Mouse (Mus musculus) embryo, embryonic 9.5 days (tissue): Measurements from ENCODE around the gene Pter.

Experiments used
- DNase-seq: peaks from one replicate; pipeline ENCODE4 v3.0.0-alpha.2; 2017; ENCODE audit errors: extremely low spot score

Pter gene

DNA sequence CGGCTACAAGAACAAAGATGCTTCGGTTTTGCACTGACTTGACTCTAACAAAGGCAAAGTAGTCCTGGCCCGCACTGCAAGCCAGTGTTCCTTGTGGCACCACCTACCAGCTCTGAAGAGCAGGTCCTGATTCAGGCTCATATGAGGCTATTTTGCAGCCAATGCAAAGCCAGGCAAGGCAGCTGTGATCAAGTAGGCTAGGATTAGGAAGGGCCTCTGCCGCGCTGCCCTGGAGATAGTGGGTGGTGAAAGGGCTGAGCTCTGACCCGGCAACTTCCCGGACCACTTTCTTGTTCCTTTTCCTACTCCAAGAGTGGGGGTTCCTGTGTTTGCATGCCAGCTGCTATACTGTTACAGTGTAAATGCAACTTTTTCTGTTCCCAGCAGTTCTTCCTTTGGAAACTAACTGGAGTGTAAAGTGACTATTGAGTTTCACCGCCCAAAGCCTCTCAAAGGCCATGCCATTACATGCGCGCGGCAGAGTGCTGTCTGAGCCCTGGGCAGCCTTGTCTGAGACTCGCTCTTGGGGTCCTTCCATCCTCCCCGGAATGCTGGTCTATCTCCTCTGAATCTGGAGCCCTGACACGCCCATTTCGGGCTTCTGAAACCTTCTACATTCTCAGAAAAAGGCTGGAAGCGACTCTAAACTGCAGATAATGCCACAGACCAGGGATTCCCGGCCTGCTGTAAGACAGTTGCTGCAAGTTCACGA lies 85.6 kb downstream of the Pter start:
- DNase-seq = peak; percentile 48

DNA sequence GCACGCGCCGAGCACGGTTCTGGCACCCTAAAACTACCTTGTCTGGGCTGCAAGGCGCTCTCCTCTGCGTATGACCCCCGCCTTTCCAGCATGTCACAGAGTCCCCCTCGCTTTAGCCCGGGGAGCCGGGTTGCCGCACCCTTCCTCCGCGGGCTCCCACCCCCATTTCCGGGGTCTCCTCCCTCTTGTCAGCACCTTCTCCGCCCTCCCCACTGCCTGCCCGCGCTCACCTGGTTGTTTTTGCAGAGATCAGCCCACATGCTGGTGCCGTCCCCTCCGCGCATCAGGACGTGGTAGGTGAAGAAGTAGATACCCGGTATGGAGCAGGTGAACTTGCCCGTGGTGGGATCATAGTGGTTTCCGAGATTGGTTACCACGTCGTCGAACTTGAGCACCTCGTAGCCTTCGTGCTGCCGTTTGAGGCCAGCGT lies 86.2 kb downstream of the Pter start:
- peak; percentile 37 for DNase-seq

DNA sequence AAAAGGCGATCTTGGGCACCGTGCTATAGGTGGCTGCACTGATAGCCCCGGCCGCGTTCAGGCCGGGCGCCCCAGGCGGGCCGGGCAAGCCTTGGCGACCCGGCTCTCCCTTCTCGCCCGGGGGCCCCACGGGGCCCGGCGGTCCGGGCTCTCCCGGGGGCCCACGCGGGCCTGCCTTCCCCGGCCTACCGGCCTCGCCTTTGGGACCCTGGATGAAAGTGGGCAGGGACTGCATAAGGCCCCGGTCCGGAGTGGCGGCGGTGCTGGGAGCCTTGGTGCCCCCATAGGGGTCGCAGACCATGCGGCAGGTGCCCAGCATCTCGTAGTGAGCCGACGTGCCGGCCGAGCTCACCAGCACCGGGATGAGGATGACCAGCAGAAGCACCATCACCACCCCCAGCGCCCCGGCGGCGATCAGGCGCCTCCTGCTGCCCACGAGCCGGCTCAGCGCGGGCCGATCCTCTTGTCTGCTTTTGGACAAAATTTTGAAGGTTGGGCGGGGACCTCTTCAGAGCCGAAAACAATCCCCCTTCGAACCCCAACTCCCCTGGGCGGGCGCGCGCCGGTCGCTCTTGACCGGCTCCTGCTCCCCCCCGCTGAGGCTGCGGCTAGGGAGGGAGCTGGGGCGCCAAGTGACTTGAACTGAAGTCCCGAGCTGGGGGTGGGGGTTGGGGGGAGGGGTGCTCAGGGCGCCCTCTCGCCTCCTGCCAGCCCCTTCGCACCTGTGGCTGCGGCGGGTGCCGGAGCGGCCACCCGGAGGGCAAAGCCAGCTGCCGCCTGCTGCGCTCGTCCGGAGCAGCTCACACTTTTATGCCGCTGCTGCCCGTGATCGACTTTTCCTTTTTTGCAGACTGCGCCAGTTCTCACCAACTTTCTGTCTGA lies 86.9 kb downstream of the Pter start:
- DNase-seq = peak; percentile 57

DNA sequence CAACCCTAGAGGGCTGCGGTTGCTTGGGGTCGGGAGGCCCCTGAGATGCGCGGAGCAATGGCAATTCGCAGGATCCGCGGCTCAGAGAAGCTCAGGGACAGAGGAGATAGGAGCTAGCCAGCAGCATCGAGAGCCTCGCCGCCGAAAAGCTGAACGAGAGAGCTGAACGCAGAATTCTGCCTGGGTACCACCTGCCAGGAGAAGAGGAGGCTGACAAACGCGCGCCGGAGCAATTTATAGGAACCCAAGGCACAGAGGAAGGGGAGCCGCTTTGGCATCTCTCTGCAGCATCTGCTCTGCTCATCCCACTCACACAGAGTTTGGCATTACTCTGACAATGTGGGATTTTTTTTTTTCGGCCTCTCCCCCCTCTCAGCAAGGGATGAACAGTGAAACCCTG lies 87.6 kb downstream of the Pter start, which contains the start of gene C1ql3:
Gene C1ql3, minus strand, starts transcription at position 335 of the 400 bp plus-strand sequence.
- peak; percentile 30 for DNase-seq

DNA sequence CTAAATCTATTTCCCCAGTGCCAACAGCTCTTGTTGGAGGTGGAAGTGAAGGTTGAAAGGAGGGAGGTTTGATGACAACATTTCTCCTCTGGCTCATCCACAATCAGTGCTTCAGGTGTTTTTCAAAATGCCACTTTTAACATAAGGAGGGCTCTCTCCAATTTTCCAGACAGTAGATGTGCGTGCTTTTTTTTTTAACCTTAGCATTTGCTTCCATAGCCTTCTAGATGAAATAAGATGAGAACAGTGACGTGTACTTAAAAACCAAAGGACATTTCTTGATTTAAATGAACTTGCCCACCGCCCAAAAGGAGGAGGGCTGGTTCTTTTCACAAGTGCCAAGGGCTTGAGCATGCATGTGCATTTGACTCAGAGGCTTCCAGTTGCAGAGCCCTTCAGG lies 88.1 kb downstream of the Pter start:
- no peak for DNase-seq

DNA sequence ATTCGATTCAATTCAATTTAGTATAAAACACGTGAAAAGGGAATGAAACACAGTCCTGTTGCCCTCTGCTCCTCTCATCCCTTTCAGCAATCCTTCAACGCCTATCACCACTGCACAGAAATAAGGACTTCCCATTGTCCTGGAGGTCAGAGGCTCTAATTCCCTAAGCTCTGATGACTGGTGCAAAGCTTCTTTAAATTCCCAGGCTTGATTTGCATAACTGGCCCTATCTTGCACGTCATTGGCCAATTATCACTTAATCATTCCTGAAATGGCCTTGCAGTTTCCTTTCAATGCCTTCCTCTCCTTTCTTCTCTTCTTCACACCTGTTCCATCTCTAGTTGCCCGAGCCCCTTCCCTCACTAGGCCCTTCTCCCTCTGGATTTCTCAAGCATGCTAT lies 94.5 kb downstream of the Pter start:
- DNase-seq = no peak

DNA sequence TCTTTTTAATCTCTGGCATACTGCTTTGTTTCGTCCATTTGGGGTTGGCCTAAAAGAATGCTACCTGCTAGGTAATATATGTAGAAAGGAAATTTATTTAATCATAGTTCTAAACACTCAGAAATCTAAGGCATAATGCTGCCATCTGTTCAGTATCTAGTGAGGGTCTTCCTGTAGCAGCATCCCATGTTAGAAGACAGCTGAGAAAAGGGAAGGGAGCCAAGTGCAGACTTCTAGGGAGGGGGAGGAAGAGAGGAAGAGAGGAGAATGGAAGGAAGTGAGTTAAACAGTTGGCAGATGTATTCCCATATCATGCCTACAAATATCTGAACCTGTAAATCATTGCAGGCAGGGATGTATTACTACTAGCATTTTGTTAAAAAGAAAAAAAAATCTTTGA lies 95.0 kb downstream of the Pter start:
- no peak for DNase-seq

DNA sequence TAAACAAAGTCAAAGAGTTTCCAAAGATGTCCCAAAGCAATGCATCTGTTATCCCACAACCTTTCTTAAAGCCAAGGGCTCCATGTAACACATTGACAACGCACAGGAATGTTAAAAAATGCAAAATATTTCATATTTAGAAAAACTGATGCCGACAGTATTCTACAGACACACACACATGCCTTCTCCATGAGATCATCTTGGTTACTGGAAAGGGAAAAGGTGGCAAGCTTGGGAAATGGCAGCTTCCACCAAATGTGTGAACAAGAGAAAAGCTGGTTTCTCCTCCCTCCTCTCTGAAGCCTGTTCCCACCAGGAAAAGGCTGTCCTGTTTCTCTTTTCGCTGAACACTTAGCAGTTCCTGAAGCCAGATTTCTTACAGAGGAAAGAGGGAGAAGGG lies 114.9 kb downstream of the Pter start:
- no peak for DNase-seq

DNA sequence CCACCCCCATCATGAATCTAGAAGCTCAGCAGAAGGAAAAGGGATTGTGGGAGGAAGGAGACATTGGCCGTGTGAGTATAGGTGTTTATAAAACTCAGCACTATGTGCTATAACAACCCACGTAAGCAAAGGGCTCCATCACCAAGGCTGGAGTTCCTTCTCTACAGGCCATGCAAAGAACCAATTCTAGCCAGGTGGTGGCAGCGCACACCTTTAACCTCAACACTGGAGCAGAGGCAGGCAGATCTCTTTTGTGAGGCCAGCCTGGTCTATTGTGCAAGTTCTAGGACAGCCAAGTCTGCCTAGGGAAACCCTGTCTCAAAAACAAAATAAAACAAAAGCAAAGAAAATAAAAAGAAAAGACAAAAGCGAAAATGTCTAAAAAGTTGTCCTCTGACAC lies 115.9 kb downstream of the Pter start:
- DNase-seq = no peak

DNA sequence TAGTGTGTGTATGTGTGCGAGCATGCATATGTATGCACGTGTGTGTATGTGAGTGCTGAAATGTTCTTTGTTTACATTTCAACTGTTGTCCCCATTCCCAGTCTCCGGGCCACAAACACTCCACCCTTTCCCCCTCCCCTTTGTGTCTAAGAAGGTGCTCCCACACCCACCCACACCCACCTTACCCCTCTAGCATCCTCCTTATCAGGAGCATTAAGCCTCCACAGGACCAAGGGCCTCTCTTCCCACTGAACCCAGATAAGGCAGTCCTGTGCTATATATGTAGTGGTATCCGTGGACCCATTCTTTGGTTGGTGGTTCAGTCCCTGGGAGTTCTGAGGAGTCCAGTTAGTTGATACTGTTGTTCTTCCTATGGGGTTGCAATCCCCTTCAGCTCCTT lies 120.7 kb downstream of the Pter start:
- DNase-seq = no peak

DNA sequence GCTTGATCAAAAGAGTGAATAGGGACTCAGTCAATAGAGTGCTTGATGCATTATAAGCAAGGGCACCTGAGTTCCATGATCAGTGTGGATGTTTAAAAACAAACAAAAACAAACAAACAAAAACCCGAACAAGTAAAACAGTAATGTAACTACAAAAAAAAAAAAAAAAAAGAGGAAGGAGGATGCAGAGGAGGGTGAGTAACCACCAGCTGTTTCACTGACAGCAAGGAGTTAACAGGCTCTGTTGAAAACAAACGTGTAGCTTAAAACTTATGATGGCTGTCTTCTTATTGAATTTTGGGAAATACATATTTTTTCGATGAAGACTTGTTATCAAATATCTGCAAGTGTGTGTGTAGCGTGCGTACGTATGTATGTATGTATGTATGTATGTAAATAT lies 124.8 kb downstream of the Pter start:
- no peak for DNase-seq
